ENCODE assay signal across 16 mouse cellular contexts in genomic region chr16:40194401-40194800, GRCm38 (mm10).
A peak's percentile ranks its signal among the peaks of the same experiment; 100 is the strongest.
DNase-seq lines count a peak whose midpoint lies in the region; ATAC-seq and TF ChIP-seq lines count a peak whose summit lies in the region.
"Had no signal": no experiment of that assay in that cellular context is flagged by ENCODE, and none has a peak within 500 bp of the region (broad histone marks: within the 10 kb centered on the region; RNA-seq: fewer than 3 reads in every experiment).

No protein-coding gene starts in this region.

- H3K27me3 ChIP-seq in hindbrain, postnatal 0 days (ENCODE audit: insufficient read depth, low read length) = no peaks in the 10 kb centered on the region
- no peaks in the 10 kb centered on the region for H3K27me3 ChIP-seq in hindbrain, embryonic 11.5 days (ENCODE audit: control insufficient read depth, insufficient read depth, low read length)
- H3K27me3 ChIP-seq: forebrain, embryonic 12.5 days; heart, embryonic 13.5 days; liver, embryonic 15.5 days; midbrain, embryonic 12.5 days; stomach, embryonic 15.5 days had no signal

- no peak overlapping the region for H3K27ac ChIP-seq in hindbrain, postnatal 0 days
- H3K27ac ChIP-seq in hindbrain, embryonic 11.5 days (ENCODE audit: low read depth, low read length) = no peak overlapping the region
- H3K27ac ChIP-seq: forebrain, embryonic 12.5 days; heart, embryonic 13.5 days; liver, embryonic 15.5 days; macrophage; midbrain, embryonic 12.5 days; stomach, embryonic 15.5 days had no signal

- 0 out of 2 replicates have a peak, but pooled peaks have one; percentile 40 for ATAC-seq in hindbrain, postnatal 0 days
- no peak for ATAC-seq in hindbrain, embryonic 11.5 days (ENCODE audit: low FRiP score)

- WGBS in hindbrain, postnatal 0 days = 29% methylated on average over 3 of the region's 3 CpGs
- WGBS in hindbrain, embryonic 11.5 days = 67% methylated on average over 3 of the region's 3 CpGs

- TF ChIP-seq CTCF in hindbrain, postnatal 0 days (IDR thresholded peaks at IDR 0.05; ENCODE audit: low read depth) = no peak
- TF ChIP-seq CTCF in brain, embryonic 14.5 days (IDR thresholded peaks at IDR 0.05; ENCODE audit: borderline replicate concordance, extremely low read depth, insufficient read depth, insufficient read length) = no peak

- no peak overlapping the region for H3K4me2 ChIP-seq in hindbrain, postnatal 0 days (ENCODE audit: low read depth, low read length)
- no peak overlapping the region for H3K4me2 ChIP-seq in hindbrain, embryonic 11.5 days (replicated peaks; ENCODE audit: low read depth, low read length)
- H3K4me2 ChIP-seq: forebrain, embryonic 12.5 days; heart, embryonic 13.5 days; liver, embryonic 15.5 days; midbrain, embryonic 12.5 days; stomach, embryonic 15.5 days had no signal

- TF ChIP-seq POLR2A in brain, embryonic 14.5 days (IDR thresholded peaks at IDR 0.05; ENCODE audit: borderline replicate concordance, extremely low read depth, insufficient read depth, insufficient read length, poor library complexity, severe bottlenecking) = no peak

- no peaks in the 10 kb centered on the region for H3K36me3 ChIP-seq in hindbrain, postnatal 0 days (ENCODE audit: insufficient read depth, low read length)
- H3K36me3 ChIP-seq in hindbrain, embryonic 11.5 days (ENCODE audit: control insufficient read depth, insufficient read depth, low read length) = no peaks in the 10 kb centered on the region
- H3K36me3 ChIP-seq: forebrain, embryonic 12.5 days; heart, embryonic 13.5 days; liver, embryonic 15.5 days; midbrain, embryonic 12.5 days; stomach, embryonic 15.5 days had no signal

- no peak overlapping the region for H3K4me3 ChIP-seq in hindbrain, postnatal 0 days (ENCODE audit: low read length)
- H3K4me3 ChIP-seq in hindbrain, embryonic 11.5 days (ENCODE audit: low read depth, low read length) = no peak overlapping the region
- H3K4me3 ChIP-seq: forebrain, embryonic 12.5 days; heart, embryonic 13.5 days; liver, embryonic 15.5 days; midbrain, embryonic 12.5 days; stomach, embryonic 15.5 days had no signal

- H3K9ac ChIP-seq in hindbrain, postnatal 0 days (replicated peaks; ENCODE audit: low read length) = no peak overlapping the region
- H3K9ac ChIP-seq in hindbrain, embryonic 11.5 days (ENCODE audit: low read depth, low read length) = no peak overlapping the region
- H3K9ac ChIP-seq: forebrain, embryonic 12.5 days; heart, embryonic 13.5 days; liver, embryonic 15.5 days; midbrain, embryonic 12.5 days; stomach, embryonic 15.5 days had no signal

- no peaks in the 10 kb centered on the region for H3K9me3 ChIP-seq in hindbrain, postnatal 0 days (ENCODE audit: low read length)
- no peaks in the 10 kb centered on the region for H3K9me3 ChIP-seq in hindbrain, embryonic 11.5 days (ENCODE audit: control insufficient read depth, low read length)
- H3K9me3 ChIP-seq: forebrain, embryonic 12.5 days; heart, embryonic 13.5 days; liver, embryonic 15.5 days; midbrain, embryonic 12.5 days; stomach, embryonic 15.5 days had no signal

- peak; percentile 68 for DNase-seq in hindbrain, postnatal 0 days (ENCODE audit: low spot score)
- DNase-seq in hindbrain, embryonic 11.5 days (ENCODE audit: low spot score) = no peak
- DNase-seq in ovary, postnatal 36 days (ENCODE audit: low spot score) = peak; percentile 26
- DNase-seq in ovary, postnatal 14 days (ENCODE audit: low spot score) = no peak
- DNase-seq in brain, embryonic 14.5 days (ENCODE audit: low read depth) = peak; percentile 46
- no peak for DNase-seq in layer of hippocampus, adult 9-10 months (ENCODE audit: low spot score)
- no peak for DNase-seq in embryo, embryonic 10 days (ENCODE audit: low spot score)
- DNase-seq: heart, postnatal 36 days; kidney, adult 2 months; kidney, postnatal 36 days had no signal

- no peaks in the 10 kb centered on the region for H3K4me1 ChIP-seq in hindbrain, postnatal 0 days (ENCODE audit: insufficient read depth, low read length)
- no peaks in the 10 kb centered on the region for H3K4me1 ChIP-seq in hindbrain, embryonic 11.5 days (replicated peaks; ENCODE audit: control insufficient read depth, insufficient read depth, low read length)
- H3K4me1 ChIP-seq: forebrain, embryonic 12.5 days; heart, embryonic 13.5 days; liver, embryonic 15.5 days; midbrain, embryonic 12.5 days; stomach, embryonic 15.5 days had no signal

Comparison
In these comparisons a context has a peak if more than half of its experiments do, and no peak if none do; other contexts are left out.
1. DNase-seq: peak in hindbrain, postnatal 0 days (single experiment), ovary, postnatal 36 days (single experiment) and brain, embryonic 14.5 days (single experiment); none in hindbrain, embryonic 11.5 days (single experiment), ovary, postnatal 14 days (single experiment), layer of hippocampus, adult 9-10 months (single experiment) and embryo, embryonic 10 days (single experiment).